Mouse (Mus musculus): ENCODE data around the gene Atp6ap1. TPM values are rescaled to one million over a fixed set of nuclear protein-coding genes. Genes with fewer than 3 reads are reported as not detected.

The Atp6ap1 gene
- polyA plus RNA-seq (2014; fragmentation: Nextera tagmentation; extraction: Ambion mirVana), result 101 and 106 TPM in 2 replicates

DNA sequence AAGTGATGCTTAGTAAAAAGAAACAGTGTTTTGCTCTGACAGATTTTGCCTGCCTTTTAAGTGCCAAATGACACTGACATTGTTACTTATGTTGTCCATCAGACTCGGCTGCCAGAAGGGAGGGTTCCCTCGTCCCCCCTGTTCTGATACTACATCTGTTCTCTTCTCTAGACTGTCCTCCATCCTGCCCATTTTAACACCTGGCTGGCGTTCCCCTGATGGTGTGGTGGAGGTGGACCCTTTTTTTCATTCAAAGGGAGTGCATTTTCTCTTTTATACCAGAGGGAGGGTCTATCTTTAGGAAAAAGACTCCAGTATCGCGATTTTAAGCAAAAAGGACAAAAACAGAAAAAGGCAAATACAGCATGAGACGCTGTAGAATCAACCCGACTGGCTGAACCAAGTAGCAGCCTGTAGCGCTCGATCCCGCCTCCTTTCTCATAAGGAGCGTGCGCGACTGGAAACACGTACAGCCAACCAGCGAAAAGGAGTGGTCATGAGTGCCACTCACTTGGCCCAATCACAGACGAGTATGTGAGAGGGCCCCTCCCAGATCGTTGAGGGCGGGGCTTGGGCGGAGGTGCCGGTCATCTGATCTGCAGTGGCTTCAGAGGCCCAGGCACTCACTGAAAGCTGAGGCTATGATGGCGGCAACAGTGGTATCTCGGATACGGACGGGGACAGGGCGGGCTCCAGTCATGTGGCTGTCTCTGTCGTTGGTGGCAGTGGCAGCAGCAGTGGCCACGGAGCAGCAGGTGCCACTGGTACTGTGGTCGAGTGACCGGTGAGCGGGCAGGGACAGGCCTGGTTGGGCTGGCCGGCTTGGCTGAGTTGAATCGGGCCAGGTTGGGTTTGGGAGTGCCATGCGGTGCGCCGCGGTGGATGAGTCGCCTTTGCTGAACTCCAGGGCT, at the start of gene Atp6ap1:
Gene Atp6ap1 (plus strand): TSS at position 560 of the 911 bp plus-strand sequence.
- Histone ChIP-seq H3K27ac (ENCODE audit: low read depth, low read length) (no peak within 1 kb of the TSS), H3K9me3 (ENCODE audit: control insufficient read depth, low read length) (no peaks in the 10 kb centered on the region), H3K4me2 (peak within 1 kb of the TSS; percentile 60), H3K36me3 (ENCODE audit: control insufficient read depth, insufficient read depth, low read length) (no peaks in the 10 kb centered on the region; the same call in 1 of the 2 replicates), H3K27me3 (ENCODE audit: control insufficient read depth, insufficient read depth, low read length) (no peaks in the 10 kb centered on the region), H3K4me1 (ENCODE audit: control insufficient read depth, insufficient read depth, low read length) (peaks cover 2% of the 10 kb centered on the region; the same call in 1 of the 2 replicates), H3K4me3 (ENCODE audit: low read depth, low read length) (peak within 1 kb of the TSS; percentile 62), H3K9ac (ENCODE audit: low read length) (peak within 1 kb of the TSS; percentile 76)
- peak; percentile 98 for ATAC-seq (ENCODE audit: low FRiP score)
- 17% methylated on average over 37 of the region's 37 CpGs for WGBS
- DNase-seq (ENCODE audit: low spot score, missing footprints), result peak; percentile 97

DNA sequence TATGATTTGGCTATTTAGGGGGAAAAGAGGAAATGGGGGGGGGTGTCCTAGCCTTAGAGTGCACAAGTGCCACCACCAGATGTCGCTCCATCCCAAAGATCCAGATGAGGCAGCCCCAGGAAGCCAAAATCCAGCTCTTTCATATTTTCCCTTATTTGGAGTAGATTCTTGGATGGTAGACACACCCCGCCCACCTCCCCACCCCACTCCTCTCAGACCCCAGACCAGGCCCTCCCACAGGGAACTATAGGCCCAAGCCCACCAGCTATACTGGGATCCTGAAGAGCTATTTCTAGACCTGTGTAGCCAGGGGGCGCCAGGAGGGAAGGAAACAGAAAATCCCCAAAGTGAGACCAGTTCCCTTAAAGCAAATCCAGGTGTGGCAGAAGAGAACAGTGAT, 48.2 kb upstream of the Atp6ap1 start:
- H3K4me3 ChIP-seq (ENCODE audit: low read depth, low read length), result no peak overlapping the region
- no peaks in the 10 kb centered on the region for H3K27me3 ChIP-seq (ENCODE audit: control insufficient read depth, insufficient read depth, low read length)
- H3K36me3 ChIP-seq (ENCODE audit: control insufficient read depth, insufficient read depth, low read length), result no peaks in the 10 kb centered on the region
- H3K4me2 ChIP-seq, result no peak overlapping the region
- no peak overlapping the region for H3K9ac ChIP-seq (ENCODE audit: low read length)
- no peaks in the 10 kb centered on the region for H3K9me3 ChIP-seq (ENCODE audit: control insufficient read depth, low read length)
- 0 out of 2 replicates have a peak, but pooled peaks cover 3% of the 10 kb centered on the region for H3K4me1 ChIP-seq (ENCODE audit: control insufficient read depth, insufficient read depth, low read length)
- ATAC-seq (ENCODE audit: low FRiP score), result no peak
- WGBS, result 3% methylated on average over 3 of the region's 3 CpGs
- peak; percentile 94 for DNase-seq (ENCODE audit: low spot score, missing footprints)
- no peak overlapping the region for H3K27ac ChIP-seq (ENCODE audit: low read depth, low read length)

DNA sequence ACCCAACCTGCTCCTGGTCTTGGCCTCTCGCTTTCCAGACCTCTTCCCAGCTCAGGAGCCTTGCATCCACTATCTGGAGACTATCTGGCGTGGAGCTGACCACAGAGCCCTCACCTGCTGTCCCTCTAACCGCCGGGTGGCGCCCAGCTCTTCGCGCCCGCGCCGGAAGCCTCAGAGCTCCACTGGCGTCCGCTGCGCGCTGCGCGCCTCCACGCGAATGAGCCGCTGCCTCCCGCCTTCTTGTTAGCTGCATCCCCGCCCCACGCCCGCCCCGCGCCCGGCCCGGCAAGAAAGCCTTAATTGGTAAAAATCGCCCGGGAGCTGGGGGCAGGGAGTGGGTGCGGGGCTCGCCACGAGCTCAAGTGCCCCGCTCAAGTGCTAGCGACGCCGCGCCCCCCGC, 47.3 kb upstream of the Atp6ap1 start, which contains the start of gene Flna:
Gene Flna (minus strand): TSS at position 206 of the 400 bp plus-strand sequence.
- DNase-seq (ENCODE audit: low spot score, missing footprints) (peak; percentile 88), ATAC-seq (ENCODE audit: low FRiP score) (no peak)
- Histone ChIP-seq H3K4me1 (ENCODE audit: control insufficient read depth, insufficient read depth, low read length) (no peaks in the 10 kb centered on the region), H3K9ac (ENCODE audit: low read length) (peak within 1 kb of the TSS; percentile 64), H3K4me3 (ENCODE audit: low read depth, low read length) (peak within 1 kb of the TSS; percentile 36), H3K9me3 (ENCODE audit: control insufficient read depth, low read length) (no peaks in the 10 kb centered on the region), H3K4me2 (peak within 1 kb of the TSS; percentile 56), H3K36me3 (ENCODE audit: control insufficient read depth, insufficient read depth, low read length) (no peaks in the 10 kb centered on the region), H3K27ac (ENCODE audit: low read depth, low read length) (no peak within 1 kb of the TSS), H3K27me3 (ENCODE audit: control insufficient read depth, insufficient read depth, low read length) (no peaks in the 10 kb centered on the region)
- 25% methylated on average over 38 of the region's 38 CpGs for WGBS

DNA sequence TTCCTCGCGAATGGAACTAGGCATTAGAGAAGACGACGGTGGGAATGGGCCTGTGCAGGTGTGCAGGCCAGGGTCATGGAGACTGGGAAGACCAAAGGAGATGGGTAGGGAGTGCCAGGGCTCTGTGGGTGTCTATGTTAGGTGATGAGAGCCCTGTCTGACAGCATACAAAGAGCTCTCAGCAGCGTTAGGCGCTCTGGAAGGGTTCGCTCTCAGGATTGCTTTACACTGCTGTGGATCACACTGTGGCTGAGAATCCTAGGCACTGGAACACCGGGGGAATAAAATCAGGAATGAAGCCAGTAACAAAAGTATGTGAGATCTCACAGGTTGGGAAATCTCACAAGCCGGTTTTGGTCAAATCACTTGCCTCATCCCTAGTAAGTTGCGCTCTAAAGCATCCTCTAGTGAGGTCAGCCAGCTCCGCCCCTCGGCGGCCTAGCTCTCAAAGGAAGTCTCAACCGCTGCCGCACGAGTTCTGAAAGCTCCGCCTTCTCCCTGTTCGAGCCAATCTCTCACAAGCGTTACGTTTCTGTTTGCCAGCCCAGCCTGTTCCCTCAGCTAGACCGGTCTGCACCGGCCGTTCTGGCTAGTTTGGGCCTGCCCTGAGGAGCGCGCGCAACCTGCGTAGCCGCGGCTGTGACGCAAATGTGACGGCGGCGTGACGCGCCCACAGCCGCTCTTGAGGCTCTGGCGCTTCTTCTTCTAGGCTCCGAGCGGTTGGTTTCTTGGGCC, 42.6 kb upstream of the Atp6ap1 start, which contains the start of gene Emd:
Gene Emd (plus strand): TSS at position 535 of the 735 bp plus-strand sequence.
- Histone ChIP-seq H3K36me3 (ENCODE audit: control insufficient read depth, insufficient read depth, low read length) (no peaks in the 10 kb centered on the region), H3K4me2 (peak within 1 kb of the TSS; percentile 45), H3K4me1 (ENCODE audit: control insufficient read depth, insufficient read depth, low read length) (no peaks in the 10 kb centered on the region), H3K9ac (ENCODE audit: low read length) (peak within 1 kb of the TSS; percentile 76), H3K27me3 (ENCODE audit: control insufficient read depth, insufficient read depth, low read length) (no peaks in the 10 kb centered on the region), H3K4me3 (ENCODE audit: low read depth, low read length) (peak within 1 kb of the TSS; percentile 55), H3K27ac (ENCODE audit: low read depth, low read length) (peak within 1 kb of the TSS; percentile 74), H3K9me3 (ENCODE audit: control insufficient read depth, low read length) (no peaks in the 10 kb centered on the region)
- WGBS, result 17% methylated on average over 39 of the region's 39 CpGs
- DNase-seq (ENCODE audit: low spot score, missing footprints) (peak; percentile 98), ATAC-seq (ENCODE audit: low FRiP score) (peak; percentile 98)

DNA sequence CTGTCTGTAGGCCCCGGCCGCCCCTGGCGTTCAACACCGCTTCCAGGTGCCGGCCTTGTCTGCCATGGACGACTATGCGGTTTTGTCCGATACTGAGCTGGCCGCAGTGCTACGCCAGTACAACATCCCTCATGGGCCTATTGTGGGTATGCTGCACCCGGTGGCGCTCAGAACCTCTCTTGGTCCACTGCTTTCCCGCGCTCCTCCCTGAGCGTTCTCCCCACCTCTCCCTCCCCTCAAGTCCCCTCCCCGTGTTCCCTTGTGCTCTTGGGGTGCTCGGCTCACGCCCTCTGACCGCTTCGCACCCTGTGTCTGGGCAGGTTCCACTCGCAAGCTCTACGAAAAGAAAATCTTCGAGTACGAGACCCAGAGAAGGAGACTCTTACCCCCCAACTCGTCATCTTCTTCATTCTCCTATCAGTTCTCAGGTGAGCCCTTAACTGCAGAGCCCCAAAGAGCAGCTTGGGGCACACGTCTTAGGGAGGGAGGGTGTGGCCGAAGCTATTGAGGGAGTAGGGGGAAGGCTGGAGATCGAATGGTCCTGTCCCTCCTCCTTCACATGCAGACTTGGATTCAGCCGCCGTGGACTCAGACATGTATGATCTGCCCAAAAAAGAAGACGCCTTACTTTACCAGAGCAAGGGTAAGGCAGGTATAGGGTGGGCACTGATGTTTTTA, 41.9 kb upstream of the Atp6ap1 start:
- 29% methylated on average over 31 of the region's 31 CpGs for WGBS
- Histone ChIP-seq H3K36me3 (ENCODE audit: control insufficient read depth, insufficient read depth, low read length) (no peaks in the 10 kb centered on the region), H3K9ac (ENCODE audit: low read length) (peak overlapping the region; percentile 76), H3K4me3 (ENCODE audit: low read depth, low read length) (peak overlapping the region; percentile 55), H3K27me3 (ENCODE audit: control insufficient read depth, insufficient read depth, low read length) (no peaks in the 10 kb centered on the region), H3K4me1 (ENCODE audit: control insufficient read depth, insufficient read depth, low read length) (no peaks in the 10 kb centered on the region), H3K4me2 (peak overlapping the region; percentile 45), H3K9me3 (ENCODE audit: control insufficient read depth, low read length) (no peaks in the 10 kb centered on the region), H3K27ac (ENCODE audit: low read depth, low read length) (peak overlapping the region; percentile 74)
- DNase-seq (ENCODE audit: low spot score, missing footprints), result no peak
- peak; percentile 14; the same call in 1 of the 2 replicates for ATAC-seq (ENCODE audit: low FRiP score)

DNA sequence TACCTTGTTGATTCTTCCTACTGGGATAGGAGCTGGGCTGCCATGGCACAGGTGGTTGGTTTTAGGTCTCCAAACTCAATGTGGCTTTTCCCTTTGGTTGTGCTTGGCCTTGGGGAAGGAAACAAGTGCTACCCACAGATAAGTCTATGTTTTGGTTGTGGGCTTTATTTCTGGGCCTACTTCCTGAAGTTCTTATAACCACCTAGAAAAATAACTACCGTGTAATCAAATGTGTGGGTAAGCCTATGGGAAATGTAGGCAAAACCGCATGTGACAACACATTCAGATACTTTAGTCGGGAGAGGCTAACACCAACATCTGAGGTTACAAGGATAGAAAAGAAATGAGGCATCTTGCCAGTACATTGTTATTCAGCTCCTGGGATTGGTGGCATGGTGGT, 39.2 kb upstream of the Atp6ap1 start:
- Histone ChIP-seq H3K4me3 (ENCODE audit: low read depth, low read length) (no peak overlapping the region), H3K9me3 (ENCODE audit: control insufficient read depth, low read length) (no peaks in the 10 kb centered on the region), H3K27me3 (ENCODE audit: control insufficient read depth, insufficient read depth, low read length) (no peaks in the 10 kb centered on the region), H3K4me2 (no peak overlapping the region), H3K27ac (ENCODE audit: low read depth, low read length) (no peak overlapping the region), H3K4me1 (ENCODE audit: control insufficient read depth, insufficient read depth, low read length) (no peaks in the 10 kb centered on the region), H3K9ac (ENCODE audit: low read length) (no peak overlapping the region), H3K36me3 (ENCODE audit: control insufficient read depth, insufficient read depth, low read length) (no peaks in the 10 kb centered on the region)
- 96% methylated on average over 3 of the region's 3 CpGs for WGBS
- ATAC-seq (ENCODE audit: low FRiP score), result no peak
- DNase-seq (ENCODE audit: low spot score, missing footprints), result peak; percentile 4

DNA sequence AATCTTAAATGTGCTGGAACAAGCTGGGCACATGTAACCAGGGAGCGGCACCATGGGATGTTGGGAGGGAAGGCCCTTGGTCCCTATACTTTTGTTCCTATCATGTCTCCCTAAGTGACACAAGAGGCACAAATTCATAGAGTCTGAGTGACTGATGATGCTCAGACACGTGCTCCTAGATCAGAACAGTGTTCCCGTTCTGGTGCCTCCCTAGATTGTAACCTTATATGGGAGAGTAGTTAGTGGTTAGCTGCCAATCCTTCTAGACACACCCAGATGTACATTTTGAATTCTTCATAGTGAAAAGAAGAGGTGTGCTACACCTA, 27.2 kb upstream of the Atp6ap1 start:
- peak overlapping the region; percentile 69 for H3K9ac ChIP-seq (ENCODE audit: low read length)
- 26% methylated on average over 3 of the region's 3 CpGs for WGBS
- peak overlapping the region; percentile 51 for H3K4me2 ChIP-seq
- H3K4me3 ChIP-seq (ENCODE audit: low read depth, low read length), result peak overlapping the region; percentile 42
- H3K4me1 ChIP-seq (ENCODE audit: control insufficient read depth, insufficient read depth, low read length), result peaks cover 2% of the 10 kb centered on the region; the same call in 1 of the 2 replicates
- H3K27me3 ChIP-seq (ENCODE audit: control insufficient read depth, insufficient read depth, low read length), result no peaks in the 10 kb centered on the region
- no peak for DNase-seq (ENCODE audit: low spot score, missing footprints)
- peaks cover 2% of the 10 kb centered on the region; the same call in 1 of the 2 replicates for H3K36me3 ChIP-seq (ENCODE audit: control insufficient read depth, insufficient read depth, low read length)
- peak; percentile 26 for ATAC-seq (ENCODE audit: low FRiP score)
- peak overlapping the region; percentile 92 for H3K27ac ChIP-seq (ENCODE audit: low read depth, low read length)
- H3K9me3 ChIP-seq (ENCODE audit: control insufficient read depth, low read length), result no peaks in the 10 kb centered on the region

DNA sequence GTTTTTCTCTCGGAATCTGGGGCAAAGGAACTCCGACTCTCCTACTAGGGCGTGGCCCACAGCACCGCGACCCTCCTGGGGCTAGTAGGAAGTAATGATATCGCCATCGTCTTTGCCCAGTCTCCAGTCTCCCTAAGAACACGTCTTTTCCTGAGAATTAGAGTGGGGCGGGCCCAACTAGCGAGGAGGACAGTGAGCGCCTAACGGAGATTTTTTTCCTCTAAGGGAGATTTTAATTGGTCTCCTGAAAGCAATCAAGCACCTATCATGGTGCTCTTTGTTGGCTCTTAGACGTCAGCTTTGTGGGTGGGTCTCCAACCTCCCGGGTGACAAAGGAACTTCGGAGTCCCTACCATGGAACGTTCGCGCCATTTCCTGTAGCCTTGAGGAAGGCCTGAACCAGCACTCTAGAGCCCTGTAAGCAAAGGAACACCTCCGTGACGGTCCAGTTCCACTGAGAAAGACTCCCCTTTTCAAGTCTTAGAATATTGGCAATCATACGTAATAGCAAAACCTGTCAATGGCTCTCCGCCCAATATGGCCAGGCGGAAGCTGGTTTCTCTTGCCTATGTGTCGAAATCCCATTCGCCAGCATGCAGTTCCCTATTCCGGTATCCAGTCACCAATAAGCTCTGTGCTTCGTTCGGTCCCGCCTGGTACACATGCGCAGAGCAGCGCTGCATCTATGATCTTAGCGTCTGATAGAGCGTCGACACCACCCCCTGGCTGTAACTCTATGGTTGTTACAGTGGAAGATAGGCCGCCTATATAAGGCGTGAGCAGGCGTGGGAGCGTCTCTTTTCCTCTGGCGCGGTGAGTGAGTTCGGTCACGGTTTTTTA, 26.6 kb upstream of the Atp6ap1 start, which contains the start of gene Rpl10:
Gene Rpl10 (plus strand): TSS at position 751 of the 840 bp plus-strand sequence.
- peak within 1 kb of the TSS; percentile 92 for H3K27ac ChIP-seq (ENCODE audit: low read depth, low read length)
- peak within 1 kb of the TSS; percentile 42 for H3K4me3 ChIP-seq (ENCODE audit: low read depth, low read length)
- ATAC-seq (ENCODE audit: low FRiP score) (peak; percentile 95), DNase-seq (ENCODE audit: low spot score, missing footprints) (peak; percentile 98)
- peaks cover 2% of the 10 kb centered on the region; the same call in 1 of the 2 replicates for H3K36me3 ChIP-seq (ENCODE audit: control insufficient read depth, insufficient read depth, low read length)
- H3K4me2 ChIP-seq, result peak within 1 kb of the TSS; percentile 51
- H3K9ac ChIP-seq (ENCODE audit: low read length), result peak within 1 kb of the TSS; percentile 72
- H3K4me1 ChIP-seq (ENCODE audit: control insufficient read depth, insufficient read depth, low read length), result peaks cover 2% of the 10 kb centered on the region; the same call in 1 of the 2 replicates
- 18% methylated on average over 42 of the region's 42 CpGs for whole genome bisulfite sequencing
- no peaks in the 10 kb centered on the region for H3K9me3 ChIP-seq (ENCODE audit: control insufficient read depth, low read length)
- H3K27me3 ChIP-seq (ENCODE audit: control insufficient read depth, insufficient read depth, low read length), result no peaks in the 10 kb centered on the region
